Mouse (Mus musculus) testis, postnatal 10 days (tissue): ENCODE results near the gene Gdf15.
"Not testable (repeated sequence)": the region's sequence is repeated elsewhere in the genome, so short reads cannot be mapped to it uniquely, and the experiment has no call there.

Experiments used
- DNase-seq: peaks from one replicate; pipeline ENCODE4 v3.0.0; 2021; ENCODE audit warnings: low spot score

The Gdf15 gene

DNA sequence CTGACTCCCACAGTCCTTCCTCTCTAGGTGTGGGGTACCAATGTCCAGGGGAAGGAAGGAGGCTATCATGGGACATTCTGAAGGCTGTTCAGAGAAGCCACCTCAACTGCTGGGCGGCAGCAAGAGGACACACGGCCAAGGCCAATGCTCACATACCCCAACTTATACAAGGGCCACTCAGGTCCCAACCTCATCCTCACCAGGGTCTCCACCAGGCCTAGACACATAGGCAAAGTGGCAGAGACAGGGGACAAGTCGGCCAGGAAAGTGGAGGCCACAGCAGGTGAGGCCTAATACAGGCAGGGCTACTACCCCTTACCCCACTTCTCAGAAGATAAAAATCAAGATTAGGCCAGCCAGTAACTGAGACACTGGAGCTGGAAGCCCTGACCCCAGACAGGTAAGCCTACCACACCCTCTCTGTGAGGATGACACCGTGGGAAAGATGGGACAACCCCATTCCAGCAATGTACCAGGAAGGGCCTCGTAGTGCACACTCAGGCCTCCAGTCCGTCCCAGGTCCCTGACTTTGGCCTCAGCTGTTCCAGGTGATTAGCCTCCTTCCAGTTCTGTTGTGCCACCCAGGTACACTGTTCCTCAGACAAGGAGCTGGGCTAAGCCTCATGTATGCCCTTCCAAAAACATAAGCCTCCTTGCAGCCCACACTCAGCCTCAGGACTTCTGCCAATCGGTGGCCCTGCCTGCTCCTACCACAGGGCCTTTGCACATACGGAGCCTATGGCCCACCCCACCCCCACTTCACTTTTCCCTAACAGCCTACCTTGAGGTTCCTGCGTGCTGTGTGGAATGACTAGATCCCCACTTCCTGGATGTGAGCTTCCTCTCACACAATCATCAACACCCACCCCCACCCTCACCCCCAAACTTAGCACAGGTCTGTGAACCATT is 26.1 kb downstream of the Gdf15 start:
- DNase-seq = no peak

DNA sequence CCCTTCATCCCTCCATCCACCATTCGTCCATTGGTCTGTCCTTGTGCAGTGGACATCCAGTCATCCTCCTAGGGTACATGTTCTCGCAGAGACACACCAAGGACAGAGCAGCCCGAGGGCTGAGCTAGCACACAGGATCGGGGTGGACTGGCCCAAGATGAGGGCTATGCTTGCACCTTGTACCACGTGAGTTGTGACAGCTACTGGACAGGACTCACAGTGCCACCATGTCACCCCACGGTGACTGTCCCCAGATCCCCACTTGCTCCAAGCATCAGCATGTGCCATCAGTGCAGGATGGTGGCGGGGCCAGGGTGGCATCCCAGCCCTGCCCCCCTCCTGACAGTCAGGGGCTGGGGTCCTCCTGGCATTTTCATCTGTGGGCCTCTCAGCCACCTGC is 27.7 kb downstream of the Gdf15 start:
- no peak for DNase-seq

DNA sequence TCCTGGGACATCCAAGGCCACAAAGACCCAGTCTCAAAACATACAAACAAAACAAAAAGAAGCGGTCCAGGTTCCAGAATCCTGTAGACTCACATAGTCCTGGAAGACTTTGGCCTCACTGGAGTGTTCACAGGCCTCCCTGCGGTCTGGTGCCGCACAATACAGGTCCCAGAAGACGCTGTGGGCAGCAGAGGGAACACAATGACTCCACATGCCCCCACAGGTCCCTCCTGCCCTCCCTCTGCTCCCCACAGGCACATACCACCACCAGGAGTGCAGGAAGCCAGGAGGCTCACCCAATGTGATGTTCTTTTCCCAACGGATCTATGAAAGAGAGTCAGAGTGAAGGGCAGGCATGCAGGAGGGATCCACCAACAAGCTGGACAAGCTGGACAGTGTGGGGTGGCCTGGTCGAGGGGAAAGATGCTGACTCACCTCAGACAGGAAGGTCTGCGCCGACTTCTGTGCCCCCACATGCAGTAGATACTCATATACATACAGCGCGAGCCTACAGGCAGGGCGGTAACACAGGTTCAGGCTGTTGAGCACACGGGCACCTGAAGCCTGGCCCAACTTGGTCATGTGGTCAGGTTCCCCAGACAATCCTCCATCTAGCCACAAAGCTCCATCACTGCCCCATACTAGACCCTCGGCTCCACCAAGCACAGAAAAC is 30.0 kb downstream of the Gdf15 start:
- DNase-seq = no peak

DNA sequence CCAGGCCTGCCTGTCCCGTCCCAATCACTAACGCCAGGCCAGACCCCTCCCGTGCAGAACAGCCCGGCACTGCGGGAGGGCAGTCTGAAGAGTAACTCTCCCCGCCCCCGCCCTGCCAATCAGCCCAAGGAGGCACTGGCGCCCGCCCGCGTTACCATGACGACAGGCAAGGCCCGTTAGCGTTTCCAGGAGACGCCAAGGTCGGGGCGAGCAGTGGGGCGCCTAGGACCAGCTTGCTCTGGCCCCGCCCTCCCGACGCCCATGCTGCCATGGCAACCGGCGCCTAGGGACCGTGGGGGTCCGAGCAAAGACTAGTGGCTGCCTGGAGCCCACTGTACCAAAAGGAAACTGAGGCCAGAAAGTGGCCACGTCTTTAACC is 31.0 kb downstream of the Gdf15 start:
- DNase-seq = peak; percentile 93

DNA sequence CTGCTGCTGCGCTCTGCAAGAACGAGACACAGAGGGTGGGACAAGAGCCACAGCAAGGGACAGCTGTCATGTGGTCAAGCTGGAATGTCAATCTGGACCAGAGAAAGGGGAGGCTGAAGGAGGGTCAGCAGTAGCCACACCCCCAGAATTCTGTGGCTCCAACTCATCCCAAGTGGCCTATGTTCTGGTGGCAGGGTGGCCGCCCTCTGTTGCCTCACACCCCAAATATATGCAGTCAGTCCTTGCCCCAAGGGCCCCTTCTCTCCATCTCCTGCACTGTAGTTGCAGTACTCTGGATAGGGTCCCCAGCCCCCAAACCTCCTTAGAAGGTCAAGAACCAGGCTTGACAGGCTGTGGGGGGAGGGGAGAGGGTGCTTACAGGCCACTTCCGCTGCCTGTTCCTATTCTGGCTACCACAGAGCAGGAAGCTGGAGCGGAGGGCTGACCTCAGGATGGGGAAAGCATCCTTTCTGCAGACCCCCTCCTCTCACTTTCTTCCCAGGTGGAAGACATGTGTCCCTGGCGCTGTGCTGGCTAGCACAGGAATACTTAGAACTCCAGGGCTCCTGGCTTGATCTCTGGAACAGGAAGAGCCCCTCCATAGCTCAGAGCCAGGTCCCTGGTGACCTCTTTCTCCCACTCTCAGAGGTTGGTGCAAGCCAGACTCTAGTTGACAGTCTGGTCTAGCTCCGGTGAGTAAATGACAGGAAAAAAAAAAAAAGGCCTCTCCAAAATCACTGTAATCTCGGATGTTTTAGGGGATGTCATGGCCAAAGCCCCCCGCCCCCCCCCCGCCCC is 31.6 kb downstream of the Gdf15 start:
- DNase-seq = no peak

DNA sequence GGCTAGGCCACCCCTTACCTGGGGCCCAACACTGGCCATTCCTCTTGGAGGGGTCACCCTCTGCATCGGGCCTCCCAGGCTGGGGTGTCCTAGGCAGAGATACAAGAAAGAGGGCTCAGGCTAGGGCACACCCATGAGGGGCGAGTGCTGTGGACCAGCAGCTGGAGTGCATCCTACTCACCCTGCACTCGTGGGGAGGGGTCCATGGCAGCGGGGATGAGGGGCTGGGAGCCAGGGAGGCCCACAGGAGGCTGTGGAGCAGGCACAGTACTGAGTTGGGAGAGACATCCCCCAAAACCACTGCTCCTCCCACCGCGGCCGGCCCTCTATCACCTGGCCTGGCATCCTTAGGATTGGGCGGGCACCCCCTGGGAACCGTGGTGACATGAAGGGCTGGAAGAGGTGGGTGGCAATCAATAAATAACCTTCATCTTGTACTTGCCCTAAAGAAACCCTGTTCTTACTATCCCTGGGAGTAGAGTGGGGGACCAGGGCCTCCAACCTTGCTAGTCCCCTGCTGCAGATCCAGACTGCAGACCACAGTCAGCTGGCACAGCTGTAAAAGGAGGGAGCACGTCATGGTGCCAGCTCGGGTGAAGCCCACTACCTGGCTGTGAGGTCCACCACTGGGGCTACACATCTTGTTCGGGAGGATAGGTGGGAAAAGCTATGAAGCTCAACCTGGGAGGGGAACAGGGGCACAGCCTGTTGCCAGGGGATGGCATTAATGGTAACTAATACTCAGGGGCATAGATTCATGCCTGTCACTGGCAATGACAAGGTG is 32.6 kb downstream of the Gdf15 start:
- DNase-seq = no peak

DNA sequence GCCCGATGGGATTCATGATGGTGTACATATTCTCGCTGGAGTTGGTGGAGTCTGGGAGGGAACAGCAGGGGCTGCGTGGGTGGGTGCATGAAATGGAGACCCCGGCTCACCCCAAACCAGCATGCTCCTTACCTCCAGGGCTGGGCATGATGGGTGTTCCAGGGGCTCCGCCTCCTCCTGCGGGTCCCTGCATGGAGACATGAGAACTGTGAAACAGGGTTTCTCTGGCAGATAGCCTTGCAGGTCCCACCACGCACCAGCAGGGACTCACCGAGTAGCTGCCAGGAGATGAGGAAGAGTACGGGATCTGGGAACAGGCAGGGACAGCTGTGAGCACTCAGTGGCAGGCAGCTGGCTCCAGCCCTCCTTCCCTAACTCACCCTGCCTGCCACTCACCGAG is 33.5 kb downstream of the Gdf15 start:
- DNase-seq = no peak

DNA sequence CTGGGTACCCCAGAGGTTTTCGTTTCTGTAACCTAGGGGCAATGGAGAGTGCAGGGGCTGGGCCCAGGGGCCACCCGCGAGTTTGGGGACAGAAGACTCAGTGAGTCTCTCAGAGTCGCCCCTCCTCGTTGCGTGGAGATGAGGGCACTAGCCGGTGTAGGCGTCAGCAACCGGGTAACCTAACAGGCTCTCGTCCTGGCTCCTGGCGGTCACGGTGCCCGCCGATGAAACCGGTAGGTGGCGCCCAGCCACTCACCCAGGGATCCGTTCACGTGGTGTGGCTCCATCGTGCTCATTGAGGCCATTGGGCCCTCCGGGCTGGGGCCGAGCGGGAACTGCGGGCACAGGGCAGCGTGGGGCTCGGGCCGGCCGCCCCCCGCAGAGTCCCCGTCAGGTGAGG is 34.0 kb downstream of the Gdf15 start:
- DNase-seq = peak; percentile 92

DNA sequence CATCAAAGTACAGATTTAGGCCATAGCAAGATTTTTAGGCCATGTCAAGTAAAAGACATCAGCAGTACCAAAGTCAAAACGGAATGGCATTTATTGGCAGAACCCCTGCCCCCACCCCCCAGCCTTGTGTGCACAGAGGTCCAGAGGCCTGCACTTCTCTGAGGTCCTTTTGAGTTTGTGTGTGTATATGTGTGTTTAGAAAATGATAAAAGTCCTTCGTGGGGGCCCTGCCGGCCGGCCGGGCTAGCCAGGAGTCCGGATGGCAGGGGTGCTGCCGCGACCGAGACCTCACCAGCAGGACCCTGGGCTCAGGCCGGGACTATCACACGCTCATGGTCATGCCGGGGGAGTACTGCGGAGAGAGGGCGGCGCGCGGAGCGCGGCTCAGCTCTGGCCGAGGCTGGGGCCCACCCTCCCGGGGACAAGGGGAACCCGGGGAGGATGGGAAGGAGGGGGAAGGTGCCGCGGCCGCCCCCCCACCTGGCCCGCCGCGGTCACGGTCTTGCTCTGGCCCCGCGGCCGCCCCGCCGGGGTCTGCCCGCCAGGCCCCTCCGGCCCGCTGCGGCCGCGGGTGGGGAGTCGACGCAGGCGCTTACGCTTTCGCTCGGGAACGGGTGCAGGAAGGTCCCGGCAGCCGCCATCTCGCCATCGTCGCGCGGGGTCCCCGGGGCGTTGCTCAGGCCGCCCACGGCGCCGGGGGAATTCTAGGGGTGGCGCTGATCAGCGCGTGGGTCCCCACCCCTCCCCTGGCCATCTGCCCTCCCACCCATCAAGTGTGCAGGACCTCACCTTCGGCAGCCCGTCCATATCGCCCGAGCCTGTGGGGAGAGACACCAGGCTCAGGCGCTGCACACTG is 34.6 kb downstream of the Gdf15 start:
- peak; percentile 69 for DNase-seq

DNA sequence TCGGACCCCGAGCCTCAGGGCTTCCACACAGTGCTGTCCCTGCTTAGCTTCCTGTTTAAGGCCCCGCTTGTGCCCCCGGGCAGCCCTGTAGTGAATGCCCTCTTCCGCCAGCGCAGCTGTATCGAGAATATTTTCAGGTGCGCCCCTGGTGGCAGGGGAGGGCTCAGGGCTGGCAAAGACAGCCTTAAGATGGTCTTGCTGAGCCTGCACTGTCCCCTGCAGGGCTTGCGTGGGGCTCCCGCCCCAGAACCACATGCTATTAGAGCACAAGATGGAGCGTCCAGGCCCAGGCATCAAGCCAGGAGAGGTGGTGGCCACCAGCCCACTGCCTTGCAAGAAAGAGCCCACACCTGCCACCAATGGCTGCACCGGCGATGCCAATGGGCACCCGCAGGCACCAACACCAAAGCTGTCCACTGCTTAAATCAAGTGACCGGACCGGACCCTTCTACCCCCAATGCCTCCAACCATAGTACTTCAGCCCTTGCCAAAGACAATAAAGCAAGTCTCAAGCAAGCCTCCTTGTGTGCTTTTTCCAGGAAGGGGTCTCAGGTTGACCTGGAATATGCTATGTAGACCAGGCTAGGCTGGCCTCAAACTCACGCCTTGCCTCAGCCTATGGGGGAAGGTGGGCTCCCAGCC is 35.4 kb downstream of the Gdf15 start:
- peak; percentile 76 for DNase-seq

DNA sequence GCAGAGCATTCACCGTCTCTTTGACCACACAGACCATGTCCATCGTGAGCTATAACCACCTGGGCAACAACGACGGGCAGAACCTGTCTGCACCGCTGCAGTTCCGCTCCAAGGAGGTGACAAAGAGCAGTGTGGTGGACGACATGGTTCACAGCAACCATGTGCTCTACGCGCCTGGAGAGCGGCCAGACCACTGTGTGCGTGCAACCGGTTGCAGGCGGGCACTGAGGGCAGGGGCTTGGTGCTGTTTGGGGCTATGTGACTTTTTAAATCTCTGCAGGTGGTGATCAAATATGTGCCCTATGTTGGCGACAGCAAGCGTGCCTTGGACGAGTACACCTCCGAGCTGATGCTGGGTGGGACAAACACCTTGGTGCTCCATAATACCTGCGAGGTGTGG is 36.0 kb downstream of the Gdf15 start:
- DNase-seq = no peak

DNA sequence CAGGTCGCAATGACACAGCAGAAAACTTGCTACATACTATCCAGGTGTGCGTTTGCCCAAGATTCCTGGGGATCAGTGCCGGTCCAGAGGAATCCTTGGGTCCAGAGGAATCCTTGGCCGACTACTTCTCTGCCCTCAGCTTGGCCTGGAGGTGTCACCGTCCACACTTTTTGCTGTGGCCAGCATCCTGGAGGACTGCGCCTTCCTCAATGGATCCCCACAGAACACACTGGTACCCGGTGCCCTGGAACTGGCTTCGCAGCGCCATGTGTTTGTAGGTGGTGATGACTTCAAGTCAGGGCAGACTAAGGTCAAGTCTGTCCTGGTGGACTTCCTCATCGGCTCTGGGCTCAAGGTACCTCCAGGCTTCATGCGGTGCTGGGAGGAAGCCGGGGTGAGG is 36.4 kb downstream of the Gdf15 start:
- no peak for DNase-seq

DNA sequence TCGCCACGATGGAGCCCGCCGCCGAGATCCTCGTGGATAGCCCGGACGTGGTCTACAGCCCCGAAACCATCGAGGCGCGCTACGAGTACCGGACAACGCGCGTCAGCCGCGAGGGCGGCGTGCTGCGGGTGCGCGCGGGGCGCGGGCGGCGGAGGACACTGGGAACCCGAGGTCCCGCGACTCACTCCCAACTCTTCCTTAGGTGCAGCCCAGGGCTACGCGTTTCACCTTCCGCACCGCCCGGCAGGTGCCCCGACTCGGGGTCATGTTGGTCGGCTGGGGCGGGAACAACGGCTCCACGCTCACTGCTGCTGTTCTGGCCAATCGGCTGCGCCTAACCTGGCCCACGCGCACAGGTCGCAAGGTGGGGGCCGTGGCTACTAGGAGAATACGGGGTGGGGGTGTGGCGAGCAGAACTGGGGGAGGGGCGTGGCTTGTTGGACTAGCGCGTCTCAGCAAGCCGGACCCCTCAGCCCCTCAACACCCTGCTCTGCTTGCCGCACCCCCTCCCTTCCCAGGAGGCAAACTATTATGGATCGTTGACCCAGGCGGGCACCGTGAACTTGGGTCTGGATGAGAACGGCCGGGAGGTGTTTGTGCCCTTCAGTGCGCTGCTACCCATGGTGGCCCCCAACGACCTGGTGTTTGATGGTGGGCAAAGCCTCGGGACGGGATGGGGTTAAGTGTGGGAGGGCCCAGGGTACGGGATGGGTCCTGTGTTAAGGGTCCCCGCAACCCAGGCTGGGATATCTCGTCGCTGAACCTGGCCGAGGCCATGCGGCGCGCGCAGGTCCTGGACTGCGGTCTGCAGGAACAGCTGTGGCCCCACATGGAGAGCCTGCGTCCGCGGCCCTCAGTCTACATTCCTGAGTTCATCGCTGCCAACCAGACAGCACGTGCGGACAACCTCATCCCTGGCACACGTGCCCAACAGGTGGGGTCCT is 37.4 kb downstream of the Gdf15 start:
- peak; percentile 82 for DNase-seq

DNA sequence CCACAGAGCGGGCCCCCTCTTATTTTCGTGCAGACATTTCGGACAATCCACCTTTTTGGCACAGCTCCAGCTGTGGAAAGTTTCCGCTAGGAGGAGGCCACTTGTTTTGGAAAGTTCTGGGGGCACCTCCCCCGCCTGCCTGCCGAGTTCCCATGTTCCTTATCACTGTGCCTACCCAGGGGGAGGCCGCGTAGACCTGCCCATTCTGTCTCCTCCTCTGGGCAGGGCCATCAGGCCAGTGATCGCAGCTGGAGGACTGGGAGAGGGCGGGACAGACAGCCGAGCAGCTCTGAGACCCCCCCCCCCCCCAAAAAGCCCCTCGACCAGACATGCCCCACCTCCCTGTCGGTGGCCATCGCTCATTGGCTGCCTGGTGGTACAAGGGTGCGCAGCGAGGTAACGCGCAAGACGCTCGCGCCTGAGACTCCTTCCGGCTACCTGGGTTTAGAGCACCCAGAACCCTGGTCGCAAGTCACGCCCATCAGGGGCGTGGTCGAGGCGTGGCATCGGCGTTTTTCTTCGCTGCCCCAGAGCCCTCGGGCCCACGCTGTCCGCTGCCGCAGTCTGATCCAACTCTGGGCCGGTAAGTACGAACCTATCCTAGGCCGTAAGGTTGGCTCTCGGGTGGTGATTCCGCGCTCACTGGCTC is 38.2 kb downstream of the Gdf15 start, which contains the start of gene Isyna1:
Gene Isyna1, plus strand, starts transcription at position 413 of the 649 bp plus-strand sequence.
- peak; percentile 95 for DNase-seq

DNA sequence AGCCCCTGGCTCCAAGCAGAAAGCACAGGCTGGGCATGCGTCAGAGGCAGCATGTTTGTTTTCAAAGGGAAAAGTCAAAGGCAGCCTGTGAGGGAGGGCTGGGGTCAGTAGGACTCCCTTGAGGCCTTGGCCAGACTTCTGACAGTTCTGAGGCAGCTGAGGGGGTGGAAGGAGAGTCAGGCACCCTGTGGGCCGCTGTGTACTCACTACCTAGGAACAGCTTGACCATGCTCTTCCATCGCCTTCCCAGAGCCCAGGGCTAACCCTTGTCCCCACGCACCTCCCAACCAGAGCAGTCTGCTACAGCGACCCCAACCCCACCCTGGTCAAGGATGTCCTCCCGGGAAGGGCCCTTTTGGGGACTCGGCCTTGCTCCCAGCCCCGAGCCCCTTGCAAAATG is 39.1 kb downstream of the Gdf15 start:
- peak; percentile 69 for DNase-seq

DNA sequence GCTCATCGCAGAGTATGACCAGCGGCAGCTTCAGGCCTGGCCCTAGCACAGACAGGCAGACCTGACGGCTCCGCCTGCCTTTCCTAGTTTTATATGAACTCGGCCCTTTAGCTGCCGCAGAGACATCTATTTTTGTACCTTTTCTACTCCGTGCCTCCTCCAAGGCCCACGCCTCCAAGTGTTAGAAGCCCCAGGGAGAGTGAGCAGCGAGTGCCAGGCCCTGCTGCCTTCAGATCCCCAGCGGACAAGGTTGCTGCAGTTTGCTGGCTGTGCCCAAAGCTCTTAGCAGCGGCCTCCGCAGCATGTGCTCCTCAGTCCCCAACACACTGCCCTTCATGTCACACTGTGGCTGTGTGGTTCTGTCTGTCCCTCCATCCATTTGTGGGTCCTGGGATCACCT is 40.7 kb downstream of the Gdf15 start:
- DNase-seq = no peak

DNA sequence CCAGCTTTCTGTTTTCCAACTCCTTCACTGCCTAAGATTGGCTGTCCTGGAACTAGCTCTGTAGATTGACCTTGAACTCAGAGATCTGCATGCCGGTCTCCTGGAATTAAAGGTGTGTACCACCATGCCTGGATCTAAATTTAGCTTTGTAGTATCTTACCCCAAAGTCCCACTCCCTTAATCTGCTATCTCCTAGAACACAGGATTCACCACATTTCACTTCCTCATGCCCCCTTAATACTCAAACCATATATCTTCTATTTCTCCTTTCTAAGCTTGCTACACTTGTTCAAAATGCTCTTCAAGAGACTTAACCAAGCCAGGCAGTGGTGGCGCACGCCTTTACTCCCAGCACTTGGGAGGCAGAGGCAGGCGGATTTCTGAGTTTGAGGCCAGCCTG is 44.3 kb downstream of the Gdf15 start:
- not testable (repeated sequence) for DNase-seq

DNA sequence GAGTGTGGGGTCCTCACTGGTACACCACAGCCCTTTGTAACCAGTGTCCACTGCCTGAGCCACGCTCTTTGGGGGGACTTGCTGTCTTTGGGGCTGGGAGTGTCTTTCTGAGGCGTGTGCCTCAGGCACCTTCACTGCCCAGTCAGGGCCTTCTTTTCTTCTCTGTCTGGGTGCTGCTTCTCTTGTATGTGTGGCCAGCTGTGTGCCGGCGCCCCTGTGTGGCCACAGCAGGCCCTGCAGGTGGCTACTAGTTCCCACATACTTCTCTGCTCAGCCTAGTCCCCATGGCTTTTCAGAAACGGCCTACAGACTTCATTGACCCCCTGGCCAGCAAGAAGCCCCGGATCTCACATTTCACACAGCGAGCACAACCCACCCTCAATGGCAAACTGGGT is 47.0 kb downstream of the Gdf15 start:
- DNase-seq = peak; percentile 81
